Mouse (Mus musculus) embryonic facial prominence, embryonic 14.5 days (tissue): ENCODE measurements around the gene Gm20075. TPM values are rescaled to one million over a fixed set of nuclear protein-coding genes. Genes with fewer than 3 reads are reported as not detected.
"Not testable (repeated sequence)": the region's sequence is repeated elsewhere in the genome, so short reads cannot be mapped to it uniquely, and the experiment has no call there.

ENCODE experiments used
- ATAC-seq: fragments of 200-750 bp; cut with Nextera tagmentation; 2 replicates; pipeline ENCODE4 v1.8.0; 2017; ENCODE audit warnings: low read depth, moderate number of reproducible peaks, moderate TSS enrichment
- DNase-seq: peaks from one replicate; pipeline ENCODE4 v3.0.0-alpha.2; 2015; ENCODE audit warnings: low spot score
- H3K27ac ChIP-seq: fragments of 300-500 bp; sonication (generic); replicated peaks from 2 replicates; pipeline ENCODE4 v1.5.1; 2014; ENCODE audit warnings: low read depth, mild to moderate bottlenecking, low read length, moderate library complexity
- H3K27me3 ChIP-seq: fragments of 300-500 bp; sonication (generic); replicated peaks from 2 replicates; pipeline ENCODE4 v1.6.1; 2014; ENCODE audit warnings: low read length; ENCODE audit not compliant: control insufficient read depth, insufficient read depth
- H3K36me3 ChIP-seq: fragments of 300-500 bp; sonication (generic); 2 replicates; pipeline ENCODE4 v1.6.1; 2014; ENCODE audit warnings: low read length, mixed read lengths; ENCODE audit not compliant: control insufficient read depth, insufficient read depth
- H3K4me1 ChIP-seq: fragments of 300-500 bp; sonication (generic); 2 replicates; pipeline ENCODE4 v1.6.1; 2014; ENCODE audit warnings: antibody characterized with exemption, low read length; ENCODE audit not compliant: control insufficient read depth, insufficient read depth
- H3K4me2 ChIP-seq: fragments of 300-500 bp; sonication (generic); 2 replicates; pipeline ENCODE4 v1.6.1; 2014; ENCODE audit warnings: low read depth, mild to moderate bottlenecking, low read length, moderate library complexity, mixed read lengths
- H3K4me3 ChIP-seq: fragments of 300-500 bp; sonication (generic); 2 replicates; pipeline ENCODE4 v1.5.1; 2014; ENCODE audit warnings: low read depth, mild to moderate bottlenecking, low read length
- H3K9ac ChIP-seq: fragments of 300-500 bp; sonication (generic); 2 replicates; pipeline ENCODE4 v1.6.1; 2014; ENCODE audit warnings: low read depth, mild to moderate bottlenecking, low read length, moderate library complexity, mixed read lengths
- H3K9me3 ChIP-seq: fragments of 300-500 bp; sonication (generic); 2 replicates; pipeline ENCODE4 v1.6.1; 2016; ENCODE audit warnings: low read length; ENCODE audit not compliant: control insufficient read depth
- WGBS: fragments of 180-500 bp; shearing (Covaris S2); extraction: QIAGEN DNeasy Blood & Tissue Kit; methylation state at CpG from one replicate; pipeline ENCODE4 v1.1.7; 2014; 5-methylcytosine and 5-hydroxymethylcytosine counted together
- polyA plus RNA-seq: library from polyadenylated mRNA; unstranded; fragments of >200 nt; fragmentation: Nextera tagmentation; extraction: Ambion mirVana; gene quantifications from 2 replicates; pipeline ENCODE4 v1.2.1, GENCODE M21; 2014

Gm20075 gene
- 17.9 and 26.0 TPM in 2 replicates for polyA plus RNA-seq

DNA sequence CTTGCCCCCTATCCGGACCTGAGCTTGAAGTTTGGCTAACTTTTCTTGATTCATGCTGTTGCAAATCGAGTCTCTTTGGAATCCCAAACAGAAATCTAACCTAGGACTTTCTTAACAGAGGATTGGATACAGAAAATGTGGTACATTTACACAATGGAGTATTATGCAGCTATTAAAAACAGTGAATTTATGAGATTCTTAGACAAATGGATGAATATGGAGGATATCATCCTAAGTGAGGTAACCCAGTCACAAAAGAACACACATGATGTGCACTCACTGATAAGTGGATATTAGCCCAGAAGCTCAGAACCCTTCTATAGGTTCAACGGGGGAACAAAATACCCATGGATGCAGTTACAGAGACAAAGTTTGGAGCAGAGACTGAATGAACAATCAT lies at the start of gene Gm20075:
Gm20075 (minus strand) TSS at position 101 of the 400 bp plus-strand sequence.
- not testable (repeated sequence) for H3K4me1 ChIP-seq, H3K27me3 ChIP-seq, H3K27ac ChIP-seq, H3K4me3 ChIP-seq, H3K9ac ChIP-seq, DNase-seq, H3K9me3 ChIP-seq, ATAC-seq, H3K36me3 ChIP-seq, H3K4me2 ChIP-seq
- 85% methylated on average over 3 of the region's 3 CpGs for WGBS

DNA sequence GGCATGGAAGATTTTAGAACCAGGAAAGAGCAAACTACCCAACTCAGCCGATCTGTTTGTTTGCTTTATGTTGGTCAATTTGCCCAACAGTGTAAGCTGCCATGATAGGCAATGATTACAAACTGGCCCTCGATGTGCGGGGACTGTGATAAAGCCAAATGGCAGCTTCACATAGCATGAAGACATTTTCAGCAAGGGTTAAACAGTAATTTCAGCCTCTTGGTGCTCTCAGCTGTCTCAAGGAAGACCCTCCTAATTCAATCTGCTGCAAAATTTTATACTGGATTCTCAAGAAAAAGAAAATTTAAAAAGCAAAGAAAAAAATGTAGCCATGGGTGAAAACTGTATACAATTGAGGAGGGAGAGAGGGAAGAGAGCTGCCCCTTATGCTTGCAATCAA lies 47.9 kb upstream of the Gm20075 start:
- H3K36me3 ChIP-seq = no peaks in the 10 kb centered on the region
- no peak overlapping the region for H3K9ac ChIP-seq
- no peak overlapping the region for H3K4me3 ChIP-seq
- ATAC-seq (no peak), DNase-seq (no peak)
- no peak overlapping the region for H3K4me2 ChIP-seq
- H3K9me3 ChIP-seq = no peaks in the 10 kb centered on the region
- peaks cover 64% of the 10 kb centered on the region for H3K27me3 ChIP-seq
- WGBS = 80% methylated on average over 3 of the region's 3 CpGs
- peaks cover 6% of the 10 kb centered on the region for H3K4me1 ChIP-seq
- H3K27ac ChIP-seq = no peak overlapping the region

DNA sequence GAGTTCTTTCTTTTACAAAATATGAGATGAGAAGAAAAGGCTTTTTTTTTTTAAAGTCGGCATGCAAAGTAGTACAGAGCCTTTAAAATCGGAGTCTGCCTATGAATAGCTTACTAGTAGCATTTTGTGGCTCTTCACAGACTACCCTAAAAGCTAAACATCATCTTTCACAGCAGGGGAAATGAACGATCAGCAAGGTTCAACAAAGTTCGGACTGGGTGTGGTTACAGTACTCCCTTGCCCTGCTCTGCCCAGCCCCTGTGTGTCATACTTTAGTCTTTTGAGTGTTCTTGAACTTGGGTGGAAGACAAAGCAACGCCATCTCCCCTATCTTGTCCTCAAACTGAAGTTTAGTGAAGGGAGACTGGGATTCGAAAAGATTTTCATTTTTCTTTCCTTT lies 45.5 kb upstream of the Gm20075 start:
- H3K27ac ChIP-seq = no peak overlapping the region
- H3K9ac ChIP-seq = no peak overlapping the region
- no peaks in the 10 kb centered on the region for H3K9me3 ChIP-seq
- no peak overlapping the region for H3K4me3 ChIP-seq
- 67% methylated on average over 6 of the region's 6 CpGs for WGBS
- H3K36me3 ChIP-seq = no peaks in the 10 kb centered on the region
- no peaks in the 10 kb centered on the region for H3K4me1 ChIP-seq
- DNase-seq (no peak), ATAC-seq (no peak)
- no peak overlapping the region for H3K4me2 ChIP-seq
- H3K27me3 ChIP-seq = peaks cover 40% of the 10 kb centered on the region

GRCm38 (mm10) chr13:96125011-96125410 lies 43.8 kb upstream of the Gm20075 start:
- H3K9ac ChIP-seq = no peak overlapping the region
- no peak overlapping the region for H3K27ac ChIP-seq
- no peak overlapping the region for H3K4me3 ChIP-seq
- 65% methylated on average over 5 of the region's 5 CpGs for WGBS
- no peaks in the 10 kb centered on the region for H3K9me3 ChIP-seq
- DNase-seq (no peak), ATAC-seq (no peak)
- H3K4me1 ChIP-seq = no peaks in the 10 kb centered on the region
- H3K4me2 ChIP-seq = no peak overlapping the region
- peaks cover 24% of the 10 kb centered on the region for H3K27me3 ChIP-seq
- H3K36me3 ChIP-seq = no peaks in the 10 kb centered on the region

DNA sequence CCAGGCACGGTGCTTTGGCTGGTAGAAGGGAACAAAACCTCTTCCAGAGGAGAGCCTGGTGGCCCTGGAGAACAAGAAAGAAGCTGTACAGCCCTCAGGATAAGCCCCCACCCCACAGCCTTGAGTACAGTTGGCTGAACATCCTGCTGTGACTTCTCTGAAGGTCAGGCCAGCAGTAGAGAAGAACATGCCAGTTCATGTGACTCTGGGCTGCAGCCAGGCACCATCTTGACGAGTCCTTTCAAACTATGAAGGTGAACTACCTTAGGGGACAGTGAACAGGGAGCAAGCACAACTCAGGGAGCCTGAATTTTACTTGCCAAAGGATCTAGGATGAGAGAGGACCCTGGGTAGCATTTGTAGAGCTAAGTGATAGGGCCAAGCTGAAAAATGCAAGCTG lies 31.5 kb upstream of the Gm20075 start:
- no peak overlapping the region for H3K9ac ChIP-seq
- H3K4me2 ChIP-seq = no peak overlapping the region
- no peak overlapping the region for H3K4me3 ChIP-seq
- no peaks in the 10 kb centered on the region for H3K36me3 ChIP-seq
- 68% methylated on average over 2 of the region's 2 CpGs for WGBS
- H3K9me3 ChIP-seq = no peaks in the 10 kb centered on the region
- no peak overlapping the region for H3K27ac ChIP-seq
- no peaks in the 10 kb centered on the region for H3K27me3 ChIP-seq
- ATAC-seq (no peak), DNase-seq (no peak)
- no peaks in the 10 kb centered on the region for H3K4me1 ChIP-seq

- Histone ChIP-seq H3K4me2 (no peak overlapping the region), H3K4me3 (no peak overlapping the region), H3K36me3 (no peaks in the 10 kb centered on the region), H3K9ac (no peak overlapping the region), H3K27ac (no peak overlapping the region), H3K4me1 (no peaks in the 10 kb centered on the region), H3K27me3 (no peaks in the 10 kb centered on the region), H3K9me3 (no peaks in the 10 kb centered on the region)
- ATAC-seq = no peak
- 87% methylated on average over 3 of the region's 3 CpGs for WGBS
- no peak for DNase-seq
Measured at GRCm38 (mm10) chr13:96110767-96111166, 29.6 kb upstream of the Gm20075 start.

- H3K4me3 ChIP-seq = no peak overlapping the region
- H3K4me1 ChIP-seq = no peaks in the 10 kb centered on the region
- ATAC-seq = no peak
- DNase-seq = no peak
- 72% methylated on average over 4 of the region's 4 CpGs for WGBS
- H3K27me3 ChIP-seq = no peaks in the 10 kb centered on the region
- no peak overlapping the region for H3K27ac ChIP-seq
- H3K9ac ChIP-seq = no peak overlapping the region
- no peaks in the 10 kb centered on the region for H3K36me3 ChIP-seq
- no peaks in the 10 kb centered on the region for H3K9me3 ChIP-seq
- no peak overlapping the region for H3K4me2 ChIP-seq
Measured at GRCm38 (mm10) chr13:96106367-96106766, 25.2 kb upstream of the Gm20075 start.

- Histone ChIP-seq H3K4me2 (no peak overlapping the region), H3K27ac (no peak overlapping the region), H3K9ac (no peak overlapping the region), H3K9me3 (no peaks in the 10 kb centered on the region), H3K36me3 (no peaks in the 10 kb centered on the region), H3K27me3 (no peaks in the 10 kb centered on the region), H3K4me3 (no peak overlapping the region), H3K4me1 (no peaks in the 10 kb centered on the region)
- ATAC-seq = no peak
- DNase-seq = no peak
- WGBS = 67% methylated on average over 4 of the region's 4 CpGs
Measured at GRCm38 (mm10) chr13:96090929-96091328, 9.8 kb upstream of the Gm20075 start.

- H3K27me3 ChIP-seq = no peaks in the 10 kb centered on the region
- no peak overlapping the region for H3K4me3 ChIP-seq
- H3K36me3 ChIP-seq = no peaks in the 10 kb centered on the region
- no peak for ATAC-seq
- WGBS = 86% methylated on average over 7 of the region's 7 CpGs
- H3K27ac ChIP-seq = no peak overlapping the region
- no peak overlapping the region for H3K9ac ChIP-seq
- DNase-seq = no peak
- no peaks in the 10 kb centered on the region for H3K9me3 ChIP-seq
- no peaks in the 10 kb centered on the region for H3K4me1 ChIP-seq
- no peak overlapping the region for H3K4me2 ChIP-seq
Measured at GRCm38 (mm10) chr13:96085581-96086302, 4.6 kb upstream of the Gm20075 start.
